Mouse (Mus musculus) CH12.LX (cell line): ENCODE results near the gene Dip2b. TPM values are rescaled to one million over a fixed set of nuclear protein-coding genes. Genes with fewer than 3 reads are reported as not detected.

Experiments
- DNase-seq: peaks from one replicate; pipeline ENCODE4 v3.0.0-alpha.2; 2013; ENCODE audit errors: extremely low read depth
- H3K27ac ChIP-seq: 2 replicates; pipeline ENCODE4 v1.5.1; 2012; ENCODE audit warnings: low read depth, mild to moderate bottlenecking, control low read depth, moderate library complexity; ENCODE audit not compliant: insufficient read depth
- H3K27me3 ChIP-seq: replicated peaks from 2 replicates; pipeline ENCODE3; 2012; ENCODE audit warnings: inconsistent platforms
- H3K36me3 ChIP-seq, 2 experiments: replicated peaks in 1 of 2; 2 replicates each; pipeline versions ENCODE3 to v1.6.1; 2012; ENCODE audit warnings: inconsistent platforms in 1 of 2, low read length in 1 of 2, mild to moderate bottlenecking in 1 of 2, mixed read lengths in 1 of 2, moderate library complexity in 1 of 2; ENCODE audit not compliant: control insufficient read depth in 1 of 2, insufficient read depth in 1 of 2
- H3K4me1 ChIP-seq, 2 experiments: 2 replicates each; pipeline ENCODE4 v1.6.1; 2012; ENCODE audit warnings: inconsistent platforms in 1 of 2, moderate library complexity in 1 of 2; ENCODE audit not compliant: insufficient read depth in 2 of 2, control insufficient read depth in 1 of 2
- H3K4me2 ChIP-seq: 2 replicates; pipeline ENCODE4 v1.6.1; 2012; ENCODE audit warnings: low read depth, mild to moderate bottlenecking, control low read depth; ENCODE audit not compliant: poor library complexity, insufficient read depth, severe bottlenecking
- H3K4me3 ChIP-seq, 3 experiments: fragments of 150-350 bp in 1 of 3; sonication (generic) in 1 of 3; replicated peaks in 1 of 3; 2 replicates each; pipeline versions ENCODE3 to v1.5.1; 2011 to 2012; ENCODE audit warnings: low read depth in 2 of 3, low read length in 2 of 3, mild to moderate bottlenecking in 2 of 3, moderate library complexity in 2 of 3, control low read depth in 1 of 3, improper control_type of control experiment in 1 of 3, inconsistent platforms in 1 of 3, mixed read lengths in 1 of 3; ENCODE audit not compliant: poor library complexity in 1 of 3
- H3K79me2 ChIP-seq: replicated peaks from 2 replicates; pipeline ENCODE4 v1.6.1; 2012; ENCODE audit warnings: mild to moderate bottlenecking, moderate library complexity; ENCODE audit not compliant: control insufficient read depth, poor library complexity, insufficient read depth, severe bottlenecking; ENCODE audit errors: extremely low read depth
- H3K9ac ChIP-seq: 2 replicates; pipeline ENCODE4 v1.6.1; 2012; ENCODE audit warnings: low read depth, mild to moderate bottlenecking, control low read depth, moderate library complexity; ENCODE audit not compliant: insufficient read depth
- H3K9me3 ChIP-seq: replicated peaks from 2 replicates; pipeline ENCODE3; 2012; ENCODE audit warnings: low read length, inconsistent platforms, mixed read lengths
- BHLHE40 ChIP-seq: IDR thresholded peaks from 2 replicates; pipeline ENCODE4 v1.6.1; 2011; ENCODE audit warnings: mild to moderate bottlenecking, low read depth, low read length, improper control_type of control experiment
- CHD1 ChIP-seq: IDR thresholded peaks from 2 replicates; pipeline ENCODE4 v1.6.1; 2012; ENCODE audit warnings: low read depth, low read length, improper control_type of control experiment, inconsistent platforms
- CHD2 ChIP-seq: IDR thresholded peaks from 2 replicates; pipeline ENCODE4 v1.6.1; 2011; ENCODE audit warnings: low read length, improper control_type of control experiment
- CTCF ChIP-seq, 2 experiments: IDR thresholded peaks in 1 of 2; conservative IDR thresholded peaks in 1 of 2; 2 replicates each; pipeline ENCODE4 v1.5.1; 2011 to 2012; ENCODE audit warnings: low read depth in 2 of 2, low read length in 2 of 2, improper control_type of control experiment in 1 of 2, inconsistent platforms in 1 of 2, mild to moderate bottlenecking in 1 of 2, moderate library complexity in 1 of 2
- E2F4 ChIP-seq: IDR thresholded peaks from 2 replicates; pipeline ENCODE4 v1.6.1; 2011; ENCODE audit warnings: low read depth, low read length, improper control_type of control experiment; ENCODE audit not compliant: insufficient replicate concordance
- ELF1 ChIP-seq: IDR thresholded peaks from 2 replicates; pipeline ENCODE4 v1.6.1; 2014; ENCODE audit warnings: low read depth, mild to moderate bottlenecking, inconsistent platforms, low read length, improper control_type of control experiment
- EP300 ChIP-seq: IDR thresholded peaks from 2 replicates; pipeline ENCODE4 v1.6.1; 2011; ENCODE audit warnings: low read length, improper control_type of control experiment
- ETS1 ChIP-seq: conservative IDR thresholded peaks from 2 replicates; pipeline ENCODE4 v1.6.1; 2012; ENCODE audit warnings: low read depth, mild to moderate bottlenecking, inconsistent platforms, low read length, improper control_type of control experiment, moderate library complexity
- GABPA ChIP-seq: IDR thresholded peaks from 2 replicates; pipeline ENCODE4 v1.6.1; 2012; ENCODE audit warnings: low read depth, low read length, improper control_type of control experiment, inconsistent platforms; ENCODE audit not compliant: insufficient replicate concordance
- HCFC1 ChIP-seq: IDR thresholded peaks from 2 replicates; pipeline ENCODE4 v1.6.1; 2012; ENCODE audit warnings: low read depth, mild to moderate bottlenecking, inconsistent platforms, low read length, improper control_type of control experiment
- IRF4 ChIP-seq: IDR thresholded peaks from 2 replicates; pipeline ENCODE4 v1.6.1; 2014; ENCODE audit warnings: low read depth, mild to moderate bottlenecking, inconsistent platforms, low read length, improper control_type of control experiment
- JUN ChIP-seq: IDR thresholded peaks from 2 replicates; pipeline ENCODE4 v1.6.1; 2011; ENCODE audit warnings: low read depth, mild to moderate bottlenecking, low read length, improper control_type of control experiment, moderate library complexity; ENCODE audit not compliant: insufficient read depth
- JUND ChIP-seq: conservative IDR thresholded peaks from 2 replicates; pipeline ENCODE4 v1.6.1; 2011; ENCODE audit warnings: low read depth, low read length, improper control_type of control experiment
- KAT2A ChIP-seq: IDR thresholded peaks from 2 replicates; pipeline ENCODE4 v1.6.1; 2012; ENCODE audit warnings: low read length, improper control_type of control experiment, inconsistent platforms; ENCODE audit not compliant: insufficient replicate concordance
- MAFK ChIP-seq: IDR thresholded peaks from 2 replicates; pipeline ENCODE4 v1.6.1; 2011; ENCODE audit warnings: low read length, improper control_type of control experiment; ENCODE audit not compliant: insufficient replicate concordance
- MAX ChIP-seq: IDR thresholded peaks from 2 replicates; pipeline ENCODE4 v1.6.1; 2011; ENCODE audit warnings: low read length, improper control_type of control experiment
- MAZ ChIP-seq: IDR thresholded peaks from 2 replicates; pipeline ENCODE4 v1.6.1; 2012; ENCODE audit warnings: low read depth, mild to moderate bottlenecking, inconsistent platforms, low read length, improper control_type of control experiment, moderate library complexity
- MEF2A ChIP-seq: IDR thresholded peaks from 2 replicates; pipeline ENCODE4 v1.6.1; 2014; ENCODE audit warnings: low read depth, mild to moderate bottlenecking, inconsistent platforms, low read length, improper control_type of control experiment, borderline replicate concordance
- MXI1 ChIP-seq: IDR thresholded peaks from 2 replicates; pipeline ENCODE4 v1.6.1; 2011; ENCODE audit warnings: mild to moderate bottlenecking, low read depth, low read length, improper control_type of control experiment
- MYC ChIP-seq: IDR thresholded peaks from 2 replicates; pipeline ENCODE4 v1.6.1; 2011; ENCODE audit warnings: low read depth, mild to moderate bottlenecking, improper control_type of control experiment, low read length
- NELFE ChIP-seq: IDR thresholded peaks from 2 replicates; pipeline ENCODE4 v1.6.1; 2011; ENCODE audit warnings: low read depth, low read length, improper control_type of control experiment
- NRF1 ChIP-seq: IDR thresholded peaks from 2 replicates; pipeline ENCODE4 v1.6.1; 2014; ENCODE audit warnings: low read depth, mild to moderate bottlenecking, inconsistent platforms, low read length, improper control_type of control experiment, moderate library complexity
- PAX5 ChIP-seq: IDR thresholded peaks from 2 replicates; pipeline ENCODE4 v1.6.1; 2012; ENCODE audit warnings: low read length, inconsistent platforms, mixed read lengths
- POLR2A ChIP-seq: IDR thresholded peaks from 2 replicates; pipeline ENCODE4 v1.6.1; 2011; ENCODE audit warnings: low read depth, mild to moderate bottlenecking, improper control_type of control experiment, low read length
- POLR2AphosphoS2 ChIP-seq: IDR thresholded peaks from 2 replicates; pipeline ENCODE4 v1.6.1; 2011; ENCODE audit warnings: low read depth, low read length, improper control_type of control experiment
- RAD21 ChIP-seq: IDR thresholded peaks from 2 replicates; pipeline ENCODE4 v1.6.1; 2011; ENCODE audit warnings: low read depth, mild to moderate bottlenecking, low read length, improper control_type of control experiment, moderate library complexity
- RCOR1 ChIP-seq: conservative IDR thresholded peaks from 2 replicates; pipeline ENCODE4 v1.6.1; 2012; ENCODE audit warnings: low read depth, mild to moderate bottlenecking, inconsistent platforms, low read length, improper control_type of control experiment
- SIN3A ChIP-seq: IDR thresholded peaks from 2 replicates; pipeline ENCODE4 v1.6.1; 2012; ENCODE audit warnings: low read length, improper control_type of control experiment, inconsistent platforms
- SMC3 ChIP-seq: IDR thresholded peaks from 2 replicates; pipeline ENCODE4 v1.6.1; 2011; ENCODE audit warnings: low read depth, low read length, improper control_type of control experiment
- TBP ChIP-seq: conservative IDR thresholded peaks from 2 replicates; pipeline ENCODE4 v1.6.1; 2011; ENCODE audit warnings: low read depth, low read length, improper control_type of control experiment
- TCF12 ChIP-seq: IDR thresholded peaks from 2 replicates; pipeline ENCODE4 v1.6.1; 2014; ENCODE audit warnings: low read depth, mild to moderate bottlenecking, inconsistent platforms, low read length, improper control_type of control experiment
- UBTF ChIP-seq: IDR thresholded peaks from 2 replicates; pipeline ENCODE4 v1.6.1; 2012; ENCODE audit warnings: low read depth, mild to moderate bottlenecking, inconsistent platforms, low read length, improper control_type of control experiment, moderate library complexity
- USF1 ChIP-seq: IDR thresholded peaks from 2 replicates; pipeline ENCODE4 v1.6.1; 2014; ENCODE audit warnings: low read depth, mild to moderate bottlenecking, inconsistent platforms, low read length, improper control_type of control experiment
- USF2 ChIP-seq: conservative IDR thresholded peaks from 2 replicates; pipeline ENCODE4 v1.6.1; 2011; ENCODE audit warnings: low read depth, low read length, improper control_type of control experiment
- ZC3H11A ChIP-seq: IDR thresholded peaks from 2 replicates; pipeline ENCODE4 v1.6.1; 2012; ENCODE audit warnings: low read depth, mild to moderate bottlenecking, inconsistent platforms, low read length, improper control_type of control experiment
- ZKSCAN1 ChIP-seq: IDR thresholded peaks from 2 replicates; pipeline ENCODE4 v1.6.1; 2012; ENCODE audit warnings: low read depth, inconsistent platforms, low read length, improper control_type of control experiment, borderline replicate concordance
- ZMIZ1 ChIP-seq: IDR thresholded peaks from 2 replicates; pipeline ENCODE4 v1.6.1; 2012; ENCODE audit warnings: low read depth, mild to moderate bottlenecking, inconsistent platforms, low read length, improper control_type of control experiment
- ZNF384 ChIP-seq: IDR thresholded peaks from 2 replicates; pipeline ENCODE4 v1.6.1; 2012; ENCODE audit warnings: low read depth, low read length, improper control_type of control experiment, inconsistent platforms
- dilution Hi-C: fragments of 300-500 bp; cut with MboI; formaldehyde crosslinking; loops from 2 replicates; pipeline ENCODE4 v1.14.3; 2020; ENCODE audit warnings: low sequenced_read_pairs; ENCODE audit not compliant: extremely low pct_unique_long_range_greater_than_20kb, extremely low pct_ligation_motif_present
- in situ Hi-C: fragments of 300-500 bp; cut with MboI; formaldehyde crosslinking; loops from 3 replicates; pipeline ENCODE4 v1.14.3; 2019; ENCODE audit warnings: low sequenced_read_pairs, low pct_ligation_motif_present, low pct_unique_long_range_greater_than_20kb, mixed read lengths
- polyA plus RNA-seq: library from polyadenylated mRNA; unstranded; fragments of >175 nt; gene quantifications from 2 replicates; pipeline ENCODE4 v1.2.1, GENCODE M21; 2012; ENCODE audit warnings: low read depth; ENCODE audit not compliant: insufficient read length
- total RNA-seq, 2 experiments: library from RNA; depleted of rRNA; stranded (reverse); fragments of 300-350 nt in 1 of 2; fragments of >200 nt in 1 of 2; gene quantifications; 2 replicates each; pipeline ENCODE4 v1.2.3; 2012 to 2014

The Dip2b gene
- total and polyA plus RNA-seq, 3 experiments: 15.7 to 18.2 (median 16.7) TPM

GRCm38 (mm10) chr15:100144854-100145824 lies 106.7 kb downstream of the Dip2b start:
- Histone ChIP-seq H3K9me3 (no peaks in the 10 kb centered on the region), H3K79me2 (no peaks in the 10 kb centered on the region)

DNA sequence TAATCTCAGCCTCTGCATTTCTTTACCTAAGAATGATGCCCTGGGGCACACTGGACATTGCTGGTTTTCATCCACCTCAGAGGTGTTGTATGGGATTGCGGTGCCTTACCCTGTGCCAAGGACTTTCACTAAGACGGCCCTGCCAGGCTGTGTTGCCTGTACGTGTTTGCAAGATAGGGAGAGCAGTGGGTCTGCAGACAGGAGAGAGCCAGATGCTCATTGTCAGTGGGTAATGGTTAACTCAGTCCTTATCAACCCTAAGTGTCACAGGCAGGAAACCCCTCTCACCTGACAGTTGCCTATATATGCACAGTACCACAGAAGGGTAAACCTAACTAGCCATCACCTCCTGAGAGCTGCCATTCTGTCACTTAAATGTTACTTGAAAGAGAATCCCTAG lies 107.5 kb downstream of the Dip2b start:
- no peaks in the 10 kb centered on the region for H3K9me3 ChIP-seq
- no peak overlapping the region for H3K4me2 ChIP-seq
- H3K27me3 ChIP-seq: no peaks in the 10 kb centered on the region
- peaks cover 6 to 52% of the 10 kb centered on the region in 2 experiments for H3K36me3 ChIP-seq
- no peak overlapping the region for H3K4me3 ChIP-seq
- TF ChIP-seq BHLHE40: no peak
- no peak for TF ChIP-seq IRF4
- no peak for TF ChIP-seq NRF1
- TF ChIP-seq ELF1: no peak
- no peak for TF ChIP-seq SIN3A
- TF ChIP-seq ZKSCAN1: no peak
- TF ChIP-seq USF1: no peak
- no peak for DNase-seq
- in situ Hi-C loops (no loop called here), dilution Hi-C loops (no loop called here)
- no peak overlapping the region for H3K9ac ChIP-seq
- H3K27ac ChIP-seq: no peak overlapping the region
- peaks cover 12 to 37% of the 10 kb centered on the region in 2 experiments for H3K4me1 ChIP-seq
- no peaks in the 10 kb centered on the region for H3K79me2 ChIP-seq

More at GRCm38 (mm10) chr15:100144854-100145824, 106.7 kb downstream of the Dip2b start:
- Histone ChIP-seq H3K27ac (no peak overlapping the region), H3K36me3 (peaks cover 6 to 55% of the 10 kb centered on the region in 2 experiments), H3K9ac (no peak overlapping the region), H3K4me3 (no peak overlapping the region), H3K27me3 (no peaks in the 10 kb centered on the region), H3K4me2 (no peak overlapping the region), H3K4me1 (peaks cover 9 to 33% of the 10 kb centered on the region in 2 experiments)
- DNase-seq: peak; percentile 48
- TF ChIP-seq RCOR1: no peak
- no peak for TF ChIP-seq TCF12
- no peak for TF ChIP-seq NRF1
- peak in 1 of 2 experiments; percentile 47; a peak in 2 of 4 replicates for TF ChIP-seq CTCF (conservative IDR thresholded peaks at IDR 0.05 in 1 of 2, IDR thresholded peaks at IDR 0.05 in 1 of 2; ENCODE audit: low read depth in 2 of 2, low read length in 2 of 2)
- TF ChIP-seq ZNF384: no peak
- TF ChIP-seq MAFK: no peak
- no peak for TF ChIP-seq IRF4
- no peak for TF ChIP-seq USF1
- no peak for TF ChIP-seq ELF1
- no peak for TF ChIP-seq ZC3H11A
- no peak for TF ChIP-seq EP300
- TF ChIP-seq ZMIZ1: no peak
- peak; percentile 25 for TF ChIP-seq SMC3
- no peak for TF ChIP-seq MAZ
- no peak for TF ChIP-seq HCFC1
- TF ChIP-seq PAX5: no peak
- no peak for TF ChIP-seq SIN3A
- TF ChIP-seq TBP: no peak
- TF ChIP-seq CHD2: no peak
- TF ChIP-seq USF2: no peak
- 0 out of 2 replicates have a peak, but pooled peaks have one; percentile 44 for TF ChIP-seq BHLHE40
- no peak for TF ChIP-seq MXI1
- no peak for TF ChIP-seq UBTF
- no peak for TF ChIP-seq MAX
- peak; percentile 60; the same call in 1 of the 2 replicates for TF ChIP-seq ETS1
- no peak for TF ChIP-seq JUN
- no peak for TF ChIP-seq NELFE
- peak; percentile 42 for TF ChIP-seq RAD21
- no peak for TF ChIP-seq E2F4
- TF ChIP-seq ZKSCAN1: no peak
- TF ChIP-seq MEF2A: 0 out of 2 replicates have a peak, but pooled peaks have one; percentile 50
- no peak for TF ChIP-seq GABPA
- TF ChIP-seq MYC: no peak
- no peak for TF ChIP-seq CHD1
- TF ChIP-seq KAT2A: no peak
- no peak for TF ChIP-seq JUND
- no peak for TF ChIP-seq POLR2A
- TF ChIP-seq POLR2AphosphoS2: no peak
- in situ Hi-C loops: no loop called here
- dilution Hi-C loops: no loop called here
